Mouse (Mus musculus): Measurements from ENCODE around the gene Fbxw4.

GRCm38 (mm10) chr19:45663851-45664250 lies 3.7 kb upstream of the Fbxw4 start:
- TF ChIP-seq CTCF (IDR thresholded peaks at IDR 0.05; ENCODE audit: low read depth) = no peak
- TF ChIP-seq EP300 (IDR thresholded peaks at IDR 0.05; ENCODE audit: low read depth) = no peak
